Mouse (Mus musculus): ENCODE measurements around the gene Zfp536.

GRCm38 (mm10) chr7:37769004-37769403 is 4.4 kb downstream of the Zfp536 start:
- TF ChIP-seq EP300 (IDR thresholded peaks at IDR 0.05; ENCODE audit: insufficient read depth, low read depth, low read length): no peak
- TF ChIP-seq POLR2A (IDR thresholded peaks at IDR 0.05; ENCODE audit: insufficient read depth, low read depth, low read length): no peak
- TF ChIP-seq CTCF (IDR thresholded peaks at IDR 0.05): no peak

Data from heart, adult 2 months (tissue).